8 mouse cellular contexts compared by ENCODE assay signal in genomic region chr4:150112867-150113266, GRCm38 (mm10). TPM values are rescaled to one million over a fixed set of nuclear protein-coding genes. Genes with fewer than 3 reads are reported as not detected.
A peak's percentile ranks its signal among the peaks of the same experiment; 100 is the strongest.
DNase-seq lines count a peak whose midpoint lies in the region; ATAC-seq lines count a peak whose summit lies in the region.

No protein-coding gene starts in this region.

- H3K4me2 ChIP-seq in kidney, embryonic 16.5 days (replicated peaks; ENCODE audit: low read depth, low read length) = 0 out of 2 replicates have a peak overlapping the region, but pooled peaks have one; percentile 22
- H3K4me2 ChIP-seq in liver, embryonic 12.5 days = peak overlapping the region; percentile 44
- H3K4me2 ChIP-seq in stomach, embryonic 16.5 days (ENCODE audit: low read depth, low read length) = 0 out of 2 replicates have a peak overlapping the region, but pooled peaks have one; percentile 12

- no peak overlapping the region for H3K4me3 ChIP-seq in kidney, embryonic 16.5 days (ENCODE audit: low read length)
- H3K4me3 ChIP-seq in liver, embryonic 12.5 days = no peak overlapping the region
- H3K4me3 ChIP-seq in stomach, embryonic 16.5 days (replicated peaks; ENCODE audit: low read length) = no peak overlapping the region

- no peaks in the 10 kb centered on the region for H3K27me3 ChIP-seq in kidney, embryonic 16.5 days (ENCODE audit: insufficient read depth, low read length)
- H3K27me3 ChIP-seq in liver, embryonic 12.5 days (replicated peaks) = no peaks in the 10 kb centered on the region; the same call in 1 of the 2 replicates
- no peaks in the 10 kb centered on the region for H3K27me3 ChIP-seq in stomach, embryonic 16.5 days (ENCODE audit: control insufficient read depth, insufficient read depth, low read length)

- H3K4me1 ChIP-seq in kidney, embryonic 16.5 days (ENCODE audit: insufficient read depth, low read length) = no peaks in the 10 kb centered on the region
- peaks cover 4% of the 10 kb centered on the region for H3K4me1 ChIP-seq in liver, embryonic 12.5 days
- no peaks in the 10 kb centered on the region; the same call in 1 of the 2 replicates for H3K4me1 ChIP-seq in stomach, embryonic 16.5 days (ENCODE audit: control insufficient read depth, insufficient read depth, low read length)

- no peak overlapping the region for H3K27ac ChIP-seq in kidney, embryonic 16.5 days (ENCODE audit: low read length)
- H3K27ac ChIP-seq in liver, embryonic 12.5 days = no peak overlapping the region
- H3K27ac ChIP-seq in stomach, embryonic 16.5 days (ENCODE audit: low read length) = no peak overlapping the region

- peak; percentile 69 to 75 for DNase-seq in left cerebral cortex, adult 18-20 months (ENCODE audit: low spot score in 2 of 2)
- no peak for DNase-seq in left cerebral cortex, adult 11 months (ENCODE audit: low spot score)
- DNase-seq in cerebellum, adult 9-11 months = peak; percentile 74
- DNase-seq in frontal cortex, postnatal 25 days (ENCODE audit: low spot score in 2 of 2) = peak; percentile 58 to 68
- peak; percentile 80 for DNase-seq in naive thymus-derived CD4-positive, alpha-beta T cell, adult 2 months (ENCODE audit: low read depth)

- no peaks in the 10 kb centered on the region for H3K9me3 ChIP-seq in kidney, embryonic 16.5 days (ENCODE audit: low read length)
- H3K9me3 ChIP-seq in liver, embryonic 12.5 days (replicated peaks) = no peaks in the 10 kb centered on the region
- no peaks in the 10 kb centered on the region for H3K9me3 ChIP-seq in stomach, embryonic 16.5 days (replicated peaks; ENCODE audit: control insufficient read depth, low read length)

- H3K36me3 ChIP-seq in kidney, embryonic 16.5 days (ENCODE audit: insufficient read depth, low read length) = no peaks in the 10 kb centered on the region
- H3K36me3 ChIP-seq in liver, embryonic 12.5 days = no peaks in the 10 kb centered on the region
- no peaks in the 10 kb centered on the region for H3K36me3 ChIP-seq in stomach, embryonic 16.5 days (ENCODE audit: control insufficient read depth, insufficient read depth, low read length)

- ATAC-seq in kidney, embryonic 16.5 days (ENCODE audit: low FRiP score, low TSS enrichment) = no peak
- 0 out of 2 replicates have a peak, but pooled peaks have one; percentile 6 for ATAC-seq in liver, embryonic 12.5 days
- no peak for ATAC-seq in stomach, embryonic 16.5 days (ENCODE audit: insufficient read depth, low FRiP score)

- no peak overlapping the region for H3K9ac ChIP-seq in kidney, embryonic 16.5 days (replicated peaks; ENCODE audit: low read length)
- H3K9ac ChIP-seq in liver, embryonic 12.5 days = no peak overlapping the region
- no peak overlapping the region for H3K9ac ChIP-seq in stomach, embryonic 16.5 days (ENCODE audit: low read length)

- 6% methylated on average over 12 of the region's 15 CpGs for WGBS in kidney, embryonic 16.5 days
- WGBS in liver, embryonic 12.5 days (ENCODE audit: insufficient replicate concordance) = 4% methylated on average over 15 of the region's 15 CpGs
- WGBS in stomach, embryonic 16.5 days = 4% methylated on average over 15 of the region's 15 CpGs

RNA-seq across cellular contexts. Expression of gene Slc2a5, which starts 6.2 kb away (rescaled TPM):
- 1 to 10 TPM; 7.3 to 8.2 TPM for total RNA-seq in left cerebral cortex, adult 18-20 months (2021)
- 2.2 and 2.5 TPM in 2 replicates for polyA plus RNA-seq in kidney, embryonic 16.5 days (2015; fragmentation: Nextera tagmentation; extraction: Ambion mirVana)
- polyA plus RNA-seq in liver, embryonic 12.5 days (2016; fragmentation: Nextera tagmentation; extraction: Ambion mirVana) = 0.22 and 0.30 TPM in 2 replicates
- polyA plus RNA-seq in stomach, embryonic 16.5 days (2015; fragmentation: Nextera tagmentation; extraction: Ambion mirVana) = 1.00 and 1.8 TPM in 2 replicates

RNA-seq across cellular contexts. Expression of gene Gpr157, which starts 25.7 kb away (rescaled TPM):
- total RNA-seq in left cerebral cortex, adult 18-20 months (2021) = 1 to 10 TPM; 1.4 to 2.0 TPM
- polyA plus RNA-seq in kidney, embryonic 16.5 days (2015; fragmentation: Nextera tagmentation; extraction: Ambion mirVana) = 0.40 and 0.51 TPM in 2 replicates
- polyA plus RNA-seq in liver, embryonic 12.5 days (2016; fragmentation: Nextera tagmentation; extraction: Ambion mirVana) = 0.18 and 0.37 TPM in 2 replicates
- polyA plus RNA-seq in stomach, embryonic 16.5 days (2015; fragmentation: Nextera tagmentation; extraction: Ambion mirVana) = 1.5 TPM in 2 replicates

RNA-seq across cellular contexts. Expression of gene Slc2a7, which starts 35.9 kb away (rescaled TPM):
- total RNA-seq in left cerebral cortex, adult 18-20 months (2021) = not detected
- not detected in 2 replicates for polyA plus RNA-seq in kidney, embryonic 16.5 days (2015; fragmentation: Nextera tagmentation; extraction: Ambion mirVana)
- polyA plus RNA-seq in liver, embryonic 12.5 days (2016; fragmentation: Nextera tagmentation; extraction: Ambion mirVana) = not detected in 2 replicates
- 0.14 TPM in 1 of 2 replicates, not detected in the other for polyA plus RNA-seq in stomach, embryonic 16.5 days (2015; fragmentation: Nextera tagmentation; extraction: Ambion mirVana)
